Mouse (Mus musculus) left cerebral cortex, postnatal 36 days (tissue): ENCODE results near the gene Eml4. TPM values are rescaled to one million over a fixed set of nuclear protein-coding genes. Genes with fewer than 3 reads are reported as not detected.

Experiments
- DNase-seq, 2 experiments: peaks; one replicate each; pipeline ENCODE4 v3.0.0; 2021 to 2022; ENCODE audit warnings: low spot score in 2 of 2, mixed read lengths in 1 of 2
- intact Hi-C: fragments of 180-260 bp; cut with DNase I; formaldehyde crosslinking; loops from one replicate; pipeline ENCODE4 v1.15.1; 2025
- total RNA-seq, 2 experiments: library from RNA; stranded (reverse); gene quantifications; 2 replicates each; pipeline ENCODE4 v1.2.3; 2021

Eml4 gene
- total RNA-seq, 2 experiments from 2014 or later, result 20.2 to 23.1 TPM

GRCm38 (mm10) chr17:83526624-83527532 lies 176.1 kb downstream of the Eml4 start:
- intact Hi-C loops, result no loop called here
- no peak for DNase-seq

GRCm38 (mm10) chr17:83527651-83528381 lies 177.1 kb downstream of the Eml4 start:
- intact Hi-C loops, result no loop called here
- no peak for DNase-seq

Other genes starting within 250 kb of the Eml4 start
- 10 to 100 TPM; 11.7 to 15.7 TPM for gene Pkdcc, start 135.6 kb upstream of the Eml4 start, total RNA-seq
- 100 to 1,000 TPM; 159 to 190 TPM for gene Cox7a2l, start 166.4 kb downstream of the Eml4 start, total RNA-seq